Mouse (Mus musculus): ENCODE measurements at regions not wholly inside any gene's neighbourhood (a gene's known extent, or its start where the extent isn't known, plus 50 kb on each side); places are given as distances from the start of the nearest gene placed in this dataset.
"Not testable (repeated sequence)": the region's sequence is repeated elsewhere in the genome, so short reads cannot be mapped to it uniquely, and the experiment has no call there.

DNA sequence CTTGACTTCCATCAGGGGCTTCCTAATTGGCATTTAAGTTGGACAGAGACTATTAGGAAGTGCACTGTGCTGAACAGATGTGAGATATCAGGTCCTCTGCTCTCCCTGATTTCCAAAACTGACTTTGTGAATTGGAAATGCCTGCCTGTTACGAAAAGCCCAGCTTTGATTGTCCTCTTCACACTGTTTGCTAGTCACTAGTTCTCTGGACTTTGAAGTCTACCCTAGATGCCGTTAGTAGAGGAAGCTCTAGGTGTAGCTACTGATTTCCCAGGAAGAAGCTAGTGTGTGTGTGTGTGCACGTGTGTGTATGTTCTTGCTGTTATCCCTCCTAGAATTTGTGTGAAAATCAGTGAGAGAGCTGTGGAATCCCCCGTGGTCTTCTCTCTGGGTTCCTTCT is 87.7 kb upstream of the Atp1b1 start:
- no peak for DNase-seq (ENCODE audit: low read depth, low spot score)

DNA sequence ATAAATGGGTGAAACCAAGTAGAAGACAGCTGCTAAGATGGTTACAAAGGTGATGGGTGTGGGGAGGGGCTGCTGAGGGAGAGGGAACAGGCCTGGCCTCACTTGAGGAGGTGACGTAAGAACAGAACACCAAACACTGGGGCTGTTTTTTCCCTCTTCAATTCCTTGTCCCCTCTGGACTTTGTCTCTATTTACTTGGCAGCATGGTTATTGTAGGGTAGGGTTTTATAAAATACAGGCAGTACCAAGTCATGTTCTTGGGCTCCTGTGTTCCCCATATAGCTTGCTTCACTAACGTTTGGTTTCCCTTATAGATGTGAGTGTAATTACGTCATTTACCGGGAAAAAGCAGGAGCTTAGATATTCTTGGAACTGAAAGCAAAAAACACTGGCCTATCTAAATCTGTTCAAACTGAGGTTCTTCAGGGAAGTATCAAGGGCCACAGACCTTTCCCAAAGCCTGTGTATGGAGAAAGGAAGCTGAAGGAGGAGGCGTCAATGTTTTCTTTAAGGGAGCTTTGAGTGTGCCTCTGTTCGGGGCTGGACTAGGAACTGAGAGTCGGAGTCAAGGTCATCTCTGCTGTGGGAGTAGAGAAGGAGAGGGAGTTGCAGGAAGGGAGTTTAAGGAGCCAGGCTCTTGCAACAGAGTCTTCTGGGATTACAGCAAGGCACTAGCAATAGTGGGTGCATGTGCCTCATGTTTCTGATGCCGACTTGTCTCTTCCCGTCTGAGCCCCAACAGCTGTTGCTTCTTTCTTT is 85.1 kb upstream of the Atp1b1 start:
- DNase-seq (ENCODE audit: low read depth, low spot score): no peak

DNA sequence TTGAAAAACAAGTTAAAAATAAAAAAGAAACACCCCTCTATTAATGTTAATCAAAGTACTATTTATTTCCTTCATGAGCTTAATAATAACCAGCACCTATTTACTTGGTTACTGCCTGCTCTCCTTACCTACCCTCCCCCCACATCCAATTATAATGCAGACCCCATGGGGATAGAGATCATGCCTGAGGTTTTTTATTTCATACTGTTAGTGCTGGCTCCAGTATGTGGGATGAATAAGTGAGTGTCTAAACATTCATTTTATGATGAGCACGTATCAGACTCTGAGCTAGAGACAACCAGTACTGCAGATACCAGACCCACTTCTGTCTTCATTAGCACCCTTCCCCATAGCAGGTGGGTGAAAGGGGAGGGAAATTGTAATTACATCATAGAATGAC is 83.6 kb upstream of the Atp1b1 start:
- DNase-seq (ENCODE audit: low read depth, low spot score): no peak

DNA sequence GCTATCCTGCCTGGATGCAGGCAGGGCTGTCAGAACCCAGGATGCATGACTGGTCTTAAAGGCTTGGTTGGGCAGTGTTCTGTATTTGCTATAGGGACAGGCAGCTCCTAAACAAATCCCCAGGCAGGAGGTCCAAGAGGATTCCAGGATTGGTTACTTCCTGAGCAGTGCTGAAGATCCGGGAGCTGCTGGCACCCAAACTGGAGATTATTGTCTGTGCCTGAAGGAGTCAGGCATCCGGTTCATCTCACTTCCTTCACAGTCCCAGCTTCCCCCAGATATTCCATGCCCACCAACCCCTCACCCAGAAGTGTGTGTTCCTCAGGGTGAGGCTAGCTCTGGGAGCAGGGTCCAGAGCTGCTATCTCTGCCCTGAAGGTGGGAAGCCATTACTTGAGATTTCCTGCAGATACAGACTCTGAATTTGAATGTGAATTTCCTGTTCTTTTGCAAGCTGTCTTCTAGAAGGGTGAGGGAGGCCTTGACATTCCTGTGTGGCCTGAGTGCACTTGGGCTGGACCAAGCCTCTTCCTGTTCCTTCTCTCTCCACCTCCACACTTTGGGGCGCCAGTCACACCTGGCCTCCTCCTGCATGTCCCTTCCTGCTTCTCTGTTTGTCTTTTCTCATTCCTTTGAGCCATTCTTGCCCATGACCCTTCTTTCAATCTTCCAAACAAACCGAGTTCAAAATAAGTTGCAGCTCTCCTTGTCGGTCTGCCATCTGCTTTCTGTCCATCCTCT is 80.3 kb upstream of the Atp1b1 start:
- DNase-seq (ENCODE audit: low read depth, low spot score): no peak

DNA sequence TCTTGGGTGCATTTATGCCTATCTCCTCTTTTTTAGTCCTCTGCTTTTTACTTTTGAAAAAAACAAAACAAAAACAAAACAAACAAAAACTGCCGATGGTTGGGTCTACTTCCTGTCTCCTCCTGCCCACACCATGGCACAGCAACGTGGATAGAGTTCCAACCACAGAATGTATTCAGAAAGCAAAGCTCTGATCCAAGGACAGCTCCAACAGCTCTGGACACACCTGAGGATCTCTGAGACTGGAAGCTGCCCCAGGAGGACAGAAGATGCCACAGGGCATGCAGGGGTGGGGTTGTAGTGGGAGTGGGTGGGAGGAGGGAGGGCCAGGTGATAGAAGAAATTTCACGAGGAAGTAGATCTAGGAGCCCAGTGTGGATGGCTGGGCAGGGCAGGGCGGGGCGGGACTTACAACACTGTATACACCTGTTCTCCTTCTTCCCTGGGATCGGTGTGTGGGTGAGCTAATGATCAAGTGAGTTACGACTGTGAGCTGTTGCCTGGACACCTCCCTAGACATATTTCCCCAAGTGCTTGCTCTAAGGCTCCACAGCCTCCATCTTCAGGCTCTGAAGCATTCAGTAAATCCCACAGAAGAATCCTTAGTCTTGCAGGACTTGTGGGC is 79.3 kb upstream of the Atp1b1 start:
- DNase-seq (ENCODE audit: low read depth, low spot score): no peak

DNA sequence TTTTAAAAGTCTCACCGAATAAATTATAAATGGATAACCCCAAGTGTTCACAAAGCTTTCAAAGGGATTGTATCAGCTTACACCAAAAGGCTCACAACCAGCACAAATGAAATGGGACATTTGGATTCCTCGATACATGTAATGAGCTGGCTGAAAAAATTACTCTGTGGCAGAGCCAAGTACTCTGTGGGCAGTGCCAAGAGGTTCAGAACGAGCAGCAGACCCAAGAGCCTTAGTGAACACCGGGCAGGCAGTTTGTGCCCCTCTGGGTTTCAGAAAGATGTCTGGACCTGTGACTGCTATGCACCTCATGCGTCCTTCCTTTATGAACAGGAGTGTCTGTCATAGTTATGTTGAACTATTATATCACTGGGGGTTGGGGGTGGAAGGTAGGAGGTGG is 74.0 kb upstream of the Atp1b1 start:
- no peak for DNase-seq (ENCODE audit: low read depth, low spot score)

DNA sequence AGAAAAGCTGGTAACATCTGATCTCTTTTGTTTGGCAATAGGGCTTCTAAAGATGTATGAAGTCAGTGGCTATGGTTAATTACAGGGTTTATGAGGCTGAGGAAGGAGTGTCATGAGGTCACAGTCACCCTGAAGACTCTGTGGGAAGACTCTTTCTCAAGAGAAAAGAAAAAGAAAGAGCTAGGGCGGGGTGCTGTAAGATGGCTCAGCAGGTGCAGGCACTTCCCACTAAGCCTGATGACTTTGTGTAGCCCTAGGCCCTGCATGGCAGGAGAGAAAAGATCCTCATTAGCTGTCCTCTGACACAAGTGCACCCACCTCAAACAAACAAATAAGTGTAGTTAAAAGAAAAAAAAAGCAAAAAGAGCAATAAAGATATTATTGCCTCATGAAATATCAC is 73.6 kb upstream of the Atp1b1 start:
- DNase-seq (ENCODE audit: low read depth, low spot score): no peak

DNA sequence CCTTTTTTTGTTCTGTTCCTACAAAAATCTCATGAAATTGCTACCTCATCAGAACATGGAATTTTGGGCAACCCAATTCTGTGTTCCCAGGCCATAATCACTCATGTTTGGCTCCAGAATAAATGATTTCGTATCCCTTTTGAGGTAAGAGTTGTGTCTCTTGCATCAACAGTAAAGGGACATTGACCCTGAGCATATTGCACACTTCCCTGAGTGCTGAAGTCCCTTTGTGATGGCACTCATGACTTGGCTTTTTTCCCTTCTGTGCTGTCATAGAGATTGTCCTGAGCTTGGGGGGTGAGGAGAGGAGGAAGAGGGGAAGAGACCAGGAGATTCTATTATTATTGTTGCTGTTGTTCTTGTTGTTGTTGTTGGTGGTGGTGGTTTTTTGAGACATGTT is 68.6 kb upstream of the Atp1b1 start:
- no peak for DNase-seq (ENCODE audit: low read depth, low spot score)

DNA sequence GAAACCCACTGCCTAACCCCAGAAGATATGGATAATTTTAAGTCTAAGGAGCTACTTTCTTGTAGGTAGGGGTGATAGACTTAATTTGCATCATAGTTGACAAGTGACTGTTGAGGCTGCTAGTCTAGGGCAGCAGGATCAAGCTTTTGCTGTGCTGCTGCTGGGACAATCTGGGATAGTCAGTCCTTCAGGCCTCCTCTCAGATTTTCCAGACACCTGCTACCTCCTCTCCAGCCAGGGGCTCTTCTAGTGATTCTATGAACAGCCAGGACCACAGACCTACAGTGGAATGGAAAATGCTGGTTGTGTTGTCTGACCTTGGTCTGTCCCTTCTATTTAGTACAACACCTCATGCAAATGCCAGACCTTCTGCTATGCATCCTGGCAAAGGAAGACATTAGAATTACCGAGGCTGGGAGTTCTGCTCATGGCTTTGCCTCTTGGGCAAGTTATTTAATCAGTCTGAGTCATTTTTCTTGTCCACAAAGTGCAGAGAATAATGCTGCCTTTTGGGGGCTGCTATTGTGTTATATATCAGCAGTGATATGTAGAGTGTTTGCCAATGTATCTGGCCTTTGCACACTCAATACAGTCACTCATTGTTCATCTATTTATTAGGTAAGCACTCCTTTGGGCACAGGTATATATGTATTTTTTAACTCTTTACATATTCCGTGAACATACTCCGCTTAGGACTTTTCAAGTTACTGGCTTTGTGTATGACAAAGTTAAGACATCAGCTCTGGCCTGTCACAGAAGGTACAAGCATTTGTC is 64.4 kb upstream of the Atp1b1 start:
- no peak for DNase-seq (ENCODE audit: low read depth, low spot score)

DNA sequence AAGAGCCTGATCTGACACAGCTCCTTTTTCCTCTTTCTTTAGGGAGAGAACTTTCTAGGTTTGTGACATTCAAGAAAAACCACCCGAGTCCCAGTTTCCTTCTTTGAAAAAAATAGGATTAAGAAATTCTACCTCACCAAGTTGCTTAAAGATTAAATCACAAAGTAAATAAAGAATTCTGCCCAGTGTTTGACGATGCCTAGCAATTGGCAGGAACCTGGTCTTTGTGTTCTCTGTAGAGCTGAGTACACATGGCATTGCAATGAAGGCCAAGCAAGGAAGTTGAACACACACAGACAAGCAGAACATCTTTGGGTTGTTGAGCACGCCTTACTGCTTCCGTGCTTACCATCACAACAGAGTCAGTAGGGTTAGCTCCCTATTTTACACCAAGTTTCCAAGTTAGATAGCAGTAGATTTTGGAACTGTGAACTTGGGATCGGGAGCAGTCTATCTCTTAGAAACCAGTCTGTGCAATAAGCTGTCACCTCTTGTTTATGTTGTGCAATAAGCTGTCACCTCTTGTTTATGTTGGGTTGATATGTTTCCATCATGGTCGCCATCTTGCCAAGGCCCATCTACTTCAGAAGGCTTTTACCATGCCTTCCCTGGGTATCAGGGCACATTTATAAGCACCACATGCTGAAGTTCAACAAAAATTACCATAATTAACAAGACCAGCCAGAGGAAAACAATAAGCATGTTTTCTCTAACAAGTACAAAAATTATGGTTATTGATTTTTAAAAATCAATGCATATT is 63.4 kb upstream of the Atp1b1 start:
- no peak for DNase-seq (ENCODE audit: low read depth, low spot score)

DNA sequence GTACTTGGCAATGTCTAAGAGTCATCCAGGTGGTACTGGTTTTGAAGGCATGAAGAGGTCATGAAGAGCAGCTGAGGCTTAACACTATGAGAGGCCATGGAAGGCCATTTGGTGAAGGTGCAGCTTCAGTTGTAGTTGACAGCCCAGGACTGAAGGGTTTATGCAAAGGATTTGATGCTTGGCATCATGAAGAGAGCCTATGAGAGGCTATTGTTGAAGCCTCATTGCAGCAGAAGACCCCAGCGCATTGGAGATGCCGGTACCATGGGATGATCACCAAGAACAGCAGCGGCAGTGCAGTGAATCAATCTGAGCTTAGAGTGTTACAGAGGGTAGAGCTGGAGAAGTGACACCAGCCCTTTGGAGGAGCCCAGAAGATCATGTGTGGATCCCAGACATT is 60.7 kb upstream of the Atp1b1 start:
- no peak for DNase-seq (ENCODE audit: low read depth, low spot score)

DNA sequence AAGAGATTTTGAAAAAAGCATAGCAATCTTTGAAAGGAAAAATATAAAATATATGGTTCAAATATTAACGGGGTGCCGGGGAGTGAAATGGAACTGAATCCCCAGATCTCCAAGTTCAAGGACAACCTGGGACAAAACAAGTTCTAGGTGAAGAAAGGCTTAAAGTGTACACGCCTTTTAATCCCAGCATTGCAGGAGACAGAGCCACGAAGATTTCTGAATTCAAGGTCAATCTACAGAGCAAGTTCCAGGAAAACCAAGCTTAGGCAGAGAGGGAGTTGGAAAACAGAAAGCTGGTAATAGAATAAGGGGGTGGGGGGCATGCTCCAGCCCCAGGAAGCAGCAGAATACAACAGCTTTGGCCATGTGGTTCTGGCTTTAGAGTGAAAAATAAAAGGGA is 60.2 kb upstream of the Atp1b1 start:
- no peak for DNase-seq (ENCODE audit: low read depth, low spot score)

DNA sequence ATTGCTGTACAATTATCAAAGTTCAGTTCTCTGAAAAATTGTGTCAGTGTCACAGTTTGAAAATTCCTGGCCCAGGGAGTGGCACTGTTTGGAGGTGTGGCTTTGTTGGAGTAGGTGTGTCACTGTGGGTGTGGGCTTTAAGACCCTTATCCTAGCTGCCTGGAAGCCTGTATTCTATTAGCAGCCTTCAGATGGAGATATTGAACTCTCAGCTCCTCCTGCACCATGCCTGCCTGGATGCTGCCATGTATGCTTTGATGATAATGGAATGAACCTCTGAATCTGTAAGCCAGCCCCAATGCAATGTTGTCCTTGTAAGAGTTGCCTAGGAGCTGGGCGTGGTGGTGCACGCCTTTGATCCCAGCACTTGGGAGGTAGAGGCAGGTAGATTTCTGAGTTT is 59.2 kb upstream of the Atp1b1 start:
- DNase-seq (ENCODE audit: low read depth, low spot score): not testable (repeated sequence)

DNA sequence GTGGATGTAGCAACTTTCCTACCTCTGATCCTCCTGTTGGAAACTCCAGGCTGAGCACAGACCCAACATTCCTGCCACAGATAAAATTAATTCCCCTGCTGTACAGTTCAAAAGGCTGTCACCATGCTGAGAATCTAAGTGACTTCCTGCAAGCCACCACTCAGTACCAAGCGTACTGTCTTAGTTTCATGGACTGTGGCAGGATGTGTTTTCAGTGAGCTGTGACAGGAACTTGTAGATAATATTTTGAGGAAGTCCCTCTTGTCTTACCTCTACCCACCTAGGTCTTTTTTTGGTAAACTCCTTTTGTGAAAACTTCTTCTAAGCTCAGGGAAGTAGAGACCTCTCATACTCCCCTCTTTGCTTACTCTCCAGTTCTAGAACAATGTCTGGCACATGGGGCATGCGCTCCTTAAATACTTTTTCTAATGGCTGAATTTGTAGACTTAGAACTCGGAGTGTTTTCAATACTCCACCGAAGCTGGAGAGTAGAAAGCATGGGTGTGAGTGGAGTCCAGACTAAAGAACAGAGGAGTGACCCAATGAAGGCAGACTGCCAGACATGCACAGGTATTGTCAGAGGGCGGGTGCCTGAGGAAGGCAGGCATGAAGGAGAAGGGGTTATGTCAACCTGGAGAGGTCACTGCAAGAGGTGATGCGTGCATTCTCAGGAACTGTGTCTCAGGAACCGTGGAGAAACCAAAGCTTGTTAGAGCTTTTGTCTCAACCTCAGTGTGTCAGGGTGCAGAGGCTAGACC is 53.7 kb upstream of the Atp1b1 start:
- DNase-seq (ENCODE audit: low read depth, low spot score): no peak

DNA sequence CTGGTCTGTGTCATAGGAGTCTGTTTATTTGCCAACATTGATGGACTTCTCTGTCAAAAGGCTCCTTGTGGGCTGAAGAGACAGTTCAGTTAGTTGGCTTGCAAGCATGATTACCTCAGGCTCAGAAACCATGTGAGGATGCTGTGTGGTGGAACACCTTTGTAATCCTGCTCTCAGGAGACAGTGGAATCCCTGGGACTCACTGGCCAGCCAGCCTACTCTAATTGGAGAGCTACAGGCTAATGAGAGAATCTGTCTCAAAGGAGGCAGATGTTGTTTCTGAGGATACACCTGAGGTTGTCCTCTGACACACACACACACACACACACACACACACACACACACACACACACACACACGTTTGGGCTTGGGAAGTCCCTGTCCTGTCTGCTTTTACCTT is 51.1 kb upstream of the Atp1b1 start:
- no peak for DNase-seq (ENCODE audit: low read depth, low spot score)

DNA sequence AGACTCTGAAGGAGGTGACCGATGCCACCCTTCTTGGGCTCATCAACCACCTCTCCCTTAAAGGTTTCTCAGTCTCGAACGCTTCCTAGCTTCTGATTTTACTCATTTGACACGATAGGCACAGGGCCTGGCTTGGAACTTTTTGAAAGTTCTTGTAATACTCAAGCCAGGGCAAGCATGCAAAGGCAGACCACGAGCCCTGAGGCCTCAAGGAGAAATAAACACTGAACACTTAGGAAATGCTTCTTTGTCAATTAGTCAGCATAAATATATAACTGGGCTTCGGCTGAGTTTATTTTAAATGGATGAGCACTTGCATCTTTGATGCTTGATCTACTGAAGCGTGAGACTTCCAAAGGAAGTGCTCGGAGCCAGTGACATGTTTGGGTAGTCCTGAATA is 50.4 kb upstream of the Atp1b1 start:
- DNase-seq (ENCODE audit: low read depth, low spot score): no peak

DNA sequence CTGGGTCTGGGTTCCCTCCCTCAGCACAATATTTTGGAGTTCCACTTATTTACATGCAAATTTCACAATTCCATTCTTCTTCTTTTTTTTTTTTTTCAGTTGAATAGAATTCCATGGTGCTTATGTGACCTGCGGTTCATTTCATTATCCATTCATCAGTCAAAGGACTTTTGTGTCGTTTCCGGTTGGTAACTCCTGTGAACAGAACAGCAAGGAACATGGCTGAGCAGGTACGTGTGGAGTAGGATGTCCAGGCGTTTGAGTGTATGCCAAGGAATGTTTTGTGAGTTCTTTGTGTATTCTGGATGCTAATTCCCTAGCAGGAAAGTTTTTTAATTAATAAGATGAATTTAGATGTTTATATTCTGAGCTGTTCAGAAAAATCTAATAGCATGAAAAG is 50.0 kb upstream of the Atp1b1 start:
- no peak for DNase-seq (ENCODE audit: low read depth, low spot score)
